Mouse (Mus musculus): ENCODE data around the gene Gtf2f2. TPM values are rescaled to one million over a fixed set of nuclear protein-coding genes. Genes with fewer than 3 reads are reported as not detected.
A peak's percentile ranks its signal among the peaks of the same experiment; 100 is the strongest.
"Not testable (repeated sequence)": the region's sequence is repeated elsewhere in the genome, so short reads cannot be mapped to it uniquely, and the experiment has no call there.

Gtf2f2 gene
- total RNA-seq, 2 experiments from 2014 or later: 12.3 to 13.6 TPM

- DNase-seq: peak; percentile 46 to 56
- intact Hi-C loops (cut with DNase I): no loop called here
Measured at GRCm38 (mm10) chr14:75870631-75871030, 140.0 kb downstream of the Gtf2f2 start.

DNA sequence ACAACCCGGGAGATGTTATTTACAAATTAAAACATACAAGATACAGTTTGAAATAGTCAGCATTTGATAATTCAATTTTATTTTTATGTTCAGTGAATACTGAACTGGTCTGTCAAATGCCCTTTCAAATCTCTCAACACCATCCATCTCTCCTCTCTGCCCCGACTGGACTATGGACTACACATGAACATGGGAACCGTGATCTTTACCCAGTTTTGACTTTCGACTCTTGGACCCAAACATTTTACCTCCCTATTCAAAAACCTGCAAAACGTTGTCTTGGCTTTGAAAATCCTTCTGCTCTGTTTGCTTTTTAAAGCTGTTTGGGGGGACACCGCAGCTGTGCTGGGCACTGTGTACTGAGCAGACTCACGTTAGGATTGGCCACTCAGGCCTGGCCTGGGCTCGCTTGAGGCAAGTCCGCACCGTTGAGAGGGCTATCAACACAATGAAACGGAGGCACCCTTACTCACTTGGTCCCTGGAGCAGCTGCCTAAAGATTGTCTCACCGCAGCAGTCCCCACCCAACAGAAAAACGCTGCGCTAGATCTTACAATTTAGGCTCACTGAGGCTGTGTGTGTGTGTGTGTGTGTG, 140.8 kb downstream of the Gtf2f2 start:
- DNase-seq: no peak
- intact Hi-C loops (cut with DNase I): no loop called here

- intact Hi-C loops (cut with DNase I); DNase-seq: not testable (repeated sequence)
Measured at GRCm38 (mm10) chr14:75868028-75868427, 142.6 kb downstream of the Gtf2f2 start.

GRCm38 (mm10) chr14:75866706-75867333, 143.8 kb downstream of the Gtf2f2 start:
- DNase-seq: no peak
- intact Hi-C loops (cut with DNase I): loop anchor here (2.0 kb wide), 1 partner anchor 16 kb away; no protein-coding TSS in a partner anchor

GRCm38 (mm10) chr14:75863549-75864409, 146.9 kb downstream of the Gtf2f2 start:
- intact Hi-C loops (cut with DNase I): no loop called here
- peak; percentile 75 to 78 for DNase-seq

DNA sequence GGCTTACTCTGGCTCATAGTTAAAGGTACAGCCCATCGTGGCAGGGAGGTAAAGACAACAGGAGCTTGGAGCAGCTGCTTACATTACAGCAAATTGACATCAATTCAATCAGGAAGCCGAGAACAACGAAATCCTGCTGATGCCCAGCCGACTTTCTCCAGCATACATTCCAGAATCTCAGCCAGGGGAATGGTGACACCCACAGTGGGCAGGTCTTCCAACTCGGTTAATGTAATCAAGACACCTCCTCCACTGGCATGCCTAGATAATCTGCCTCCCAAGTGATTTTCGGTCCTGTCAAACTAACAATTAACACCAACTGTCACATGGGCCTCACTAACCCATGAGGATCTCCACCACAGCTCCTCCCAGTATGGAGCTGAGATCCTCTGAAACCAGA, 148.0 kb downstream of the Gtf2f2 start:
- no peak for DNase-seq
- intact Hi-C loops (cut with DNase I): no loop called here

- intact Hi-C loops (cut with DNase I): no loop called here
- no peak for DNase-seq
Measured at GRCm38 (mm10) chr14:75859619-75860018, 151.0 kb downstream of the Gtf2f2 start.

- no peak for DNase-seq
- intact Hi-C loops (cut with DNase I): no loop called here
Measured at GRCm38 (mm10) chr14:75858181-75858580, 152.5 kb downstream of the Gtf2f2 start.

DNA sequence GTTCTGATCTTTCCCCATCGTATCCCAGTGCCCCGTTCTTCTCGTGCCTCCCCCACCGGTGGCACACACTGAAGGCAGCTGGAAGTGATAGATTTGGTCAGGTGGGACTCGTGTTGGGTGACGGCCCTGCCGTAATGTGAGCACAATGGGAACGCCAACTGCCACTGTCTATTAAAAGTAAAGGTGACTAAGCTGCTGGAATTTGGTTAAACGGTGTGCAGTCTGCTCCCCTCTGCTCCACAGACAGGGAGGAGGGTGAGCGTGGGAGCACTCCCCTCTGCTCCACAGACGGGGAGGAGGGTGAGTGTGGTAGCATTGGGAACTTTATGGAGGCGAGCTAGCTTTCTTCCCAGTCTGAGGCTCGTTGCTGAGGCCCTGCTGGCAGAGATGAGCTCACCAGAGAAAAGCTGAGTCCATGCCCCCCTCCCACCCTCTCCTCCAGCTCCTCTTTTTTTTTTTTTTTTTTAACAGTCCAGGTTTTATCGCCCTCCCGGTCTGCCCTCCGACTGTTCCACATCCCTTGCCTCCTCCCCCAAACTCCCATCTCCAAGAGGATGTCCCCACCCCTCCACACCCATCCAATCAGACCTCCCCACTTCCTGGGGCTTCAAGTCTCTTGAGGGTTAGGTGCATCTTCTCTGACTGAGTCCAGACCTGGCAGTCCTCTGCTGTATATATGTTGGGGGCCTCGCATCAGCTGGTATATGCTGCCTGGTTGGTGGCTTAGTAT, 155.2 kb downstream of the Gtf2f2 start:
- no peak for DNase-seq
- intact Hi-C loops (cut with DNase I): no loop called here

DNA sequence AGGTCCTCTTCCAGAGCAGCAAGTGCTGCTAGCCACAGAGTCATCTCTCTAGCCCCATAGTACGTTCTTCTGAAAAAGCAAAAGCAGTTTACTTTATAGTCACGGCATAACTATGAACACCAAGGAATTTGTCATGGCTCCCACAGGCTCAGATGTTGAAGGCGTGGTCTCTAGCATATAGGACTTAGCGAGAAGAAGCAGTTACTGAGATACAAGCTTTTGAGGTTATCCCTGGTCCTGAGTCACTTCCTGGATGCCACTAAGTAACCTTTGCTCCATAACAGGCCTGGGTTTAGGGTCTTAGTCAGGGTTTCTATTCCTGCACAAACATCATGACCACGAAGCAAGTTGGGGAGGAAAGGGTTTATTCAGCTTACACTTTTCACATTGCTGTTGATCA, 158.6 kb downstream of the Gtf2f2 start:
- no peak for DNase-seq
- intact Hi-C loops (cut with DNase I): no loop called here

GRCm38 (mm10) chr14:75850819-75851218, 159.8 kb downstream of the Gtf2f2 start:
- intact Hi-C loops (cut with DNase I): loop anchor here (2.0 kb wide), 1 partner anchor 16 kb away; no protein-coding TSS in a partner anchor
- DNase-seq: no peak

DNA sequence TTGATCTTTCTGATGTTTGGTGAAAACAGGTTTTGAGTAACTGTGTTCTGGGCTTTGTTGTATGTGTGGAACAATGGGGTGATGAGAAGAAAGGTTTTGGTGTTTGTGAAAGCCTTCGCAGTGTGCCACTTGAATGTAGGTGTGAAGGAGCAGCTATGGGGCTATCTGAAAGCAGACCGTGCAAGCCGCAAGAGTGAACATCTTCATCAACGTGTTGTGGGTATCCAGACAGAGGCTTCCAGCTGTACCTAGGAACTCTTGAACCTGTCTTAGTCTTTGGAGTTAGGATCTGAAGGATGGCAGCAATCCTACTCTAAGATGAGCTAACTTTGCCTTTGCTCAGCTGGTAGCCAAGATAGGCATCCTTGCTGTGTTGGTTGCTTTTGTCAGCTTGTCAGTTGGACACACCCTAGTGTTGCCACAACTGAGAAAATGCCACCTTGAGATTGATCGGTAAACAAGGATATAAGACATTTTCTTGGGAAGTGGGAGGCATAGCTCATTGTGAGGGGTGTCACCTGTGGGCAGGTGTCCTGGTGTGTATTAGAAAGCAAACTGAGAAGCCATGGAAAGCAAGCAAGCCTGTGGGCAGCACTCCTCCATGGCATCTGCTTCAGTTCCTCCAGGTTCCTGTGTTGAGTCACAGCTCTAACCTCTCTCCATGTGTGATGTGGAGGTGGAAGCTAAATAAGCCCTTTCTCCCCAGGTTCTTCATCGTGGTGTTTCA, 160.7 kb downstream of the Gtf2f2 start:
- DNase-seq: no peak
- intact Hi-C loops (cut with DNase I): loop anchor here (2.0 kb wide), 1 partner anchor 17 kb away; no protein-coding TSS in a partner anchor

DNA sequence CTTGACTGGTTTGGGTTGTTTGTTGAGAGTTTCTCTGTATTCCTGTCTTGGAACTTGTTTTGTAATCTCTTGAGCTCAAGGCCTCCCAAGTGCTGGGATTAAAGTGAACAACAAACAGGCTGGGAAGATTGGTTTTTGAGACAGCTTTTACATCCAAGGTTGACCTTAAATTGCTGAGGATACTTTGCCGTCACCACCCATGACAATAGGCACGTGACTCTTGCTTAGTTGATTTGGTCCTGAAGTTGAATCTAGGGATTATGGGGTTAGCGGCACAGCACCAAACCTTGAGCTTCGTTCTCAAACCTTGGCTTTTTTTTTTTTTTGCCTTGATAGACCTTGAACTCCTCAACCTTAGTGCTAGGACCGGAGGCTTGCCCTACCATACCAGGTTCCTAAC, 161.4 kb downstream of the Gtf2f2 start:
- intact Hi-C loops (cut with DNase I): no loop called here
- no peak for DNase-seq

GRCm38 (mm10) chr14:75848482-75848881, 162.2 kb downstream of the Gtf2f2 start:
- no peak for DNase-seq
- intact Hi-C loops (cut with DNase I): no loop called here

- intact Hi-C loops (cut with DNase I): no loop called here
- DNase-seq: no peak
Measured at GRCm38 (mm10) chr14:75847669-75848068, 163.0 kb downstream of the Gtf2f2 start.

Other genes with a start within 250 kb of the Gtf2f2 start
- 10 to 100 TPM; 20.8 to 21.1 TPM for gene Slc25a30, start 223.8 kb downstream of the Gtf2f2 start, total RNA-seq (2021)
- gene Tpt1, start 165.8 kb downstream of the Gtf2f2 start, total RNA-seq (2021): 1,000 to 10,000 TPM; 2,748 to 2,964 TPM
- not detected for gene Kctd4, start 55.9 kb downstream of the Gtf2f2 start, total RNA-seq (2021)
- 10 to 100 TPM; 11.7 to 12.2 TPM for gene Gpalpp1, start 99.9 kb upstream of the Gtf2f2 start, total RNA-seq (2021)
- gene Nufip1, start 100.0 kb upstream of the Gtf2f2 start, total RNA-seq (2021): 1 to 10 TPM; 3.1 to 3.6 TPM